Mouse (Mus musculus) small intestine, adult 2 months (tissue): ENCODE results near the gene Sipa1.

Experiments
- CTCF ChIP-seq: fragments of 200-500 bp; IDR thresholded peaks from 2 replicates; pipeline ENCODE4 v1.5.1; 2012; ENCODE audit warnings: low read depth, mild to moderate bottlenecking, control low read depth, inconsistent platforms, low read length, moderate library complexity, mixed read lengths; ENCODE audit not compliant: insufficient replicate concordance, insufficient read length; ENCODE audit errors: extremely low read depth
- POLR2A ChIP-seq: fragments of 200-500 bp; IDR thresholded peaks from 2 replicates; pipeline ENCODE4 v1.6.1; 2012; ENCODE audit warnings: low read depth, mild to moderate bottlenecking, control low read depth, inconsistent platforms, low read length, moderate library complexity

GRCm38 (mm10) chr19:5654720-5655298 lies 8.7 kb downstream of the Sipa1 start:
- TF ChIP-seq CTCF (no peak), POLR2A (no peak)
